In the genomic region with DNA sequence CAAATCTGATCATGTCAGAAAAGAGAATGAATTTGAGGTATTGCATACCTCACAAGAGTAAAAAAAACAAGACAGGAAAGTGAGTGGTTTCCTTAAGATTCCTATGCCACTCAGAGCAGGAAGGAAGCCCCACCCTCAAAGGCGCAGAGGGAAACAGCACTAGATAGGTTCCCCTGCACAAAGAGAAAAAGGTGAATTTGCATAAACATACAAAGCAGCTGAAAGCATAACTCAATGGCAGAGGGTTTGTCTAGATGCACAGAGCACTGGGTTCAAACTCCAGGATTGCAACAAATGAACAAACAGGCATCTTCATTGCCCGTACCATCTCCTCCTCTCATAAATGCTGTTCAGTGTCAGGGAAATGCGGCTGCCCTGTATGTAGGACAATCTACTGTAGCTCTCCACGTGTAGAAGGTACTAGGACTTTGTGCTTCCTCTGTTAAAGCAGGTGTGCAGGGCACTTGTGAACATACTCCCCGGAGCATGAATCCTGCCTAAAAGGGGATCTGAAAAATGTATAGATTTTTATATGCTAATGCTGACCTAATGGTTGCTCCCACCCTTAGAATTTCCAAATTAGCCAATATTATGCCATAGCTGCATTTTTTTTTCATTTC, we compare ENCODE assay signal across 14 mouse cellular contexts.
DNase-seq lines count a peak whose midpoint lies in the region; ATAC-seq and TF ChIP-seq lines count a peak whose summit lies in the region.
"Had no signal": no experiment of that assay in that cellular context is flagged by ENCODE, and none has a peak within 500 bp of the region (broad histone marks: within the 10 kb centered on the region; RNA-seq: fewer than 3 reads in every experiment).

No protein-coding gene starts in this region.

- H3K9ac ChIP-seq in heart, embryonic 12.5 days = no peak overlapping the region
- H3K9ac ChIP-seq: hindbrain, embryonic 15.5 days; stomach, embryonic 15.5 days had no signal

- no peaks in the 10 kb centered on the region for H3K27me3 ChIP-seq in heart, embryonic 10.5 days (ENCODE audit: insufficient read depth, poor library complexity, severe bottlenecking)
- H3K27me3 ChIP-seq in heart, embryonic 12.5 days (replicated peaks) = no peaks in the 10 kb centered on the region
- H3K27me3 ChIP-seq: hindbrain, embryonic 15.5 days; stomach, embryonic 15.5 days had no signal

- 68% methylated on average over 5 of the region's 5 CpGs for WGBS in heart, embryonic 10.5 days
- WGBS in heart, embryonic 12.5 days = 62% methylated on average over 5 of the region's 5 CpGs
- 40% methylated on average over 5 of the region's 5 CpGs for WGBS in lung, adult 2 months

- no peak for ATAC-seq in heart, embryonic 12.5 days (ENCODE audit: insufficient number of reproducible peaks, low FRiP score)
- peak; percentile 57 for ATAC-seq in inflammation-experienced regulatory T-cells, adult 6 months
- no peak for ATAC-seq in erythroblast, adult 5-6 weeks (replicated peaks; ENCODE audit: low FRiP score, poor library complexity, severe bottlenecking)

- no peak overlapping the region for H3K4me3 ChIP-seq in heart, embryonic 10.5 days
- no peak overlapping the region for H3K4me3 ChIP-seq in heart, embryonic 12.5 days
- no peak overlapping the region for H3K4me3 ChIP-seq in lung, adult 2 months (replicated peaks; ENCODE audit: extremely low read depth, low read depth, low read length)
- H3K4me3 ChIP-seq: forebrain, embryonic 10.5 days; hindbrain, embryonic 15.5 days; midbrain, embryonic 10.5 days; stomach, embryonic 15.5 days had no signal

- H3K4me1 ChIP-seq in heart, embryonic 10.5 days = peaks cover 25% of the 10 kb centered on the region
- H3K4me1 ChIP-seq in heart, embryonic 12.5 days (replicated peaks) = peaks cover 20% of the 10 kb centered on the region; the same call in 1 of the 2 replicates
- H3K4me1 ChIP-seq in lung, adult 2 months (ENCODE audit: control insufficient read depth, insufficient read depth, low read length) = peaks cover 2% of the 10 kb centered on the region
- H3K4me1 ChIP-seq: hindbrain, embryonic 15.5 days; stomach, embryonic 15.5 days had no signal

- H3K4me2 ChIP-seq in heart, embryonic 12.5 days = no peak overlapping the region
- H3K4me2 ChIP-seq: hindbrain, embryonic 15.5 days; stomach, embryonic 15.5 days had no signal

- DNase-seq in heart, embryonic 10.5 days (ENCODE audit: low spot score) = no peak
- DNase-seq in lung, postnatal 10 days = peak; percentile 38
- DNase-seq in lung, adult 2 months = no peak
- DNase-seq in thymus, postnatal 14 days = peak; percentile 36
- no peak for DNase-seq in Muller cell, postnatal 12 days (ENCODE audit: inconsistent ontology term)
- DNase-seq: cerebellum, adult 18-20 months; gastrocnemius, postnatal 36 days had no signal

- no peaks in the 10 kb centered on the region for H3K36me3 ChIP-seq in heart, embryonic 10.5 days
- no peaks in the 10 kb centered on the region for H3K36me3 ChIP-seq in heart, embryonic 12.5 days
- H3K36me3 ChIP-seq: forebrain, embryonic 10.5 days; hindbrain, embryonic 15.5 days; midbrain, embryonic 10.5 days; stomach, embryonic 15.5 days had no signal

- TF ChIP-seq POLR2A in lung, adult 2 months (IDR thresholded peaks at IDR 0.05; ENCODE audit: borderline replicate concordance, extremely low read depth, low read depth, low read length) = no peak

- peak overlapping the region; percentile 36 for H3K27ac ChIP-seq in heart, embryonic 10.5 days
- H3K27ac ChIP-seq in heart, embryonic 12.5 days (ENCODE audit: poor library complexity, severe bottlenecking) = no peak overlapping the region
- H3K27ac ChIP-seq: hindbrain, embryonic 15.5 days; midbrain, embryonic 10.5 days; stomach, embryonic 15.5 days had no signal

- no peak for TF ChIP-seq CTCF in lung, adult 2 months (IDR thresholded peaks at IDR 0.05; ENCODE audit: insufficient read depth, low read length)

- no peaks in the 10 kb centered on the region for H3K9me3 ChIP-seq in heart, embryonic 10.5 days
- H3K9me3 ChIP-seq in heart, embryonic 12.5 days (replicated peaks) = no peaks in the 10 kb centered on the region
- H3K9me3 ChIP-seq: forebrain, embryonic 10.5 days; hindbrain, embryonic 15.5 days; midbrain, embryonic 10.5 days; stomach, embryonic 15.5 days had no signal

Comparison
In these comparisons a context has a peak if more than half of its experiments do, and no peak if none do; other contexts are left out.
1. DNase-seq: peak in lung, postnatal 10 days (single experiment) and thymus, postnatal 14 days (single experiment); none in heart, embryonic 10.5 days (single experiment), lung, adult 2 months (single experiment) and Muller cell, postnatal 12 days (single experiment).